Mouse (Mus musculus) ES-E14 (cell line): ENCODE measurements around the gene Sema4a.

ENCODE experiments used
- CHD2 ChIP-seq: IDR thresholded peaks from 2 replicates; pipeline ENCODE4 v1.6.1; 2014; ENCODE audit warnings: mild to moderate bottlenecking, low read depth, low read length, inconsistent platforms
- ZC3H11A ChIP-seq: IDR thresholded peaks from 2 replicates; pipeline ENCODE4 v1.6.1; 2012; ENCODE audit warnings: low read depth, mild to moderate bottlenecking, inconsistent platforms, low read length, borderline replicate concordance

GRCm38 (mm10) chr3:88393776-88394375 lies 67.1 kb downstream of the Sema4a start:
- TF ChIP-seq CHD2 (no peak), ZC3H11A (no peak)
